Mouse (Mus musculus): Measurements from ENCODE around the gene Lmtk3. TPM values are rescaled to one million over a fixed set of nuclear protein-coding genes. Genes with fewer than 3 reads are reported as not detected.

Gene Lmtk3
- polyA plus RNA-seq, 1 experiment from 2014 or later = not detected

GRCm38 (mm10) chr7:45782271-45782670, 1.3 kb upstream of the Lmtk3 start:
- no peak for DNase-seq (ENCODE audit: low spot score)

DNA sequence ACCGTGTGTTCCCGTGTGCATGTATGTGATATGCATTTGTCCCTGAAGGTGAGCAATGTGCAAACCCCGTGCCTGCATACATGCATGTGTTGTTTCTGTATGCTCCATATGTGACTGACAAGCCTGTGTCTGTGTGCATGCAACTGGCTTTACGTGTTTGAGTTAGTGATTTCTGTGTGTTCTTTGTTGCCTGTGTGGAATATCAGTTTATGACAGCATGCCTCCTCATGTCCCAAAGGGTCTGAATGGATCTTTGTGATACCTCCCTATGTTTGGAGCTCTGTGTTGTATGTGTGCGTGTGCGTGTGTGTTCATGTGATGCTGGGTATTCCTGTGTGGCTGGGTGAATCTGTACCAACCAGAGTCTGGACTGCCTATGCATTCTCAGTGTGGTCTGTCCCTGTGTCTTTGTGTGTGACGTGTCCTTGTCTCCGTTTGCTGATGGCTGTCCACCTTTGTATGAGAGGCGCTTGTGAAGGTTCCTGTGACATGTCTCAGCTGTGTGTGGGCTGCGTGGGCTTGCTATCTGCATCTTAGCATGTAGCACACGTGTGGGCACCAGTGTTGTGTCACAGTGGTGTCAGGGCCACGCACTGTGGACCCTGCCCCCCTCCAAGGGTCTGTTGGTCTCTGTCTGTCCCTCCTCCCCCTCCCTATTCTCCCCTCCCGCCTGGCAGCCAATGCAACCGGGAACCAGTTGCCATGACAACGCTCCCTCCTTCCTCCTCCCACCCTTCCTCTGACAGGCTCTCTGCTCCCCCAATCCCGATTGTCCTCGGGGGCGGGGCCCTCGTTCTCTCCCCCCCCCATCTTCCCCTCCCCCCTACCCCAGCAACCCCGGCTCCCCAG, 1.2 kb downstream of the Lmtk3 start, which contains the start of gene Sult2b1:
Gene Sult2b1 (minus strand): TSS at position 146 of the 849 bp plus-strand sequence.
- no peak for DNase-seq (ENCODE audit: low spot score)

DNA sequence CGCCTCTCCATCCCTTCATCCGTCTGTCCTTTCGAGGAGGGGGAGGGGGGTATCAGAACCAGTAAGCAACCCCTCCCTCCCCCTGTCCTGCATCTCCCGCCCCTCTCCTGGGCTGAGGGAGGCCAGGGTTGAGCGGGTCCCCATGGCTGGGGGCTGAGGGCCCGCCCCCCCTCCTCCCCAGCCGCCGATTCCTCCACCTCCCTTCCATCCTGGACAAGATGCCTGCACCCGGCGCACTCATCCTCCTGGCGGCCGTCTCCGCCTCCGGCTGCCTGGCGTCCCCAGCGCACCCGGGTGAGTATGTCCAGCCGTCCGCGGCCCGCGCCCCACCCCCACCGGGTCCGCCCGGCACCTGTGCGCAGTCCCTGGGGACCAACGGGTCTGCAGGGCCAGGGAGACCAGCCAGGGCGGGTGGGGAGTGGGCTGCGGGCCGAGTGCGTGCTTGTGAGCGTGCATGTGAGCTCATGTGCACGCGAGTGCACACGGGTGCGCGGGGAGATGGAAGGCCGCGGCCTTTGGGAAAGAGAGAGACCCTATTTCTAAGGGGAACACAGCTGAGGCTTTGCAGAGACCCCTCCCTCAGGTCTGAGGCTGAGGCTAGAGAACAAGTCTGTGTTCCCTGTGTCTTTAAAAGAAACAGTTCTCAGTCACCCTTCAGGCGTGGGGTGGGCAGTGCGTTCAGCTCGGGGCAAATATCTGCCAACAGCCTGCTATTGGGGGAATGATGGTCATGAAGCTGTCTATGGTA, 2.0 kb downstream of the Lmtk3 start:
- no peak for DNase-seq (ENCODE audit: low spot score)

- DNase-seq (ENCODE audit: low spot score) = peak; percentile 45
Measured at GRCm38 (mm10) chr7:45786136-45786578, 2.6 kb downstream of the Lmtk3 start.

- DNase-seq (ENCODE audit: low spot score) = no peak
Measured at GRCm38 (mm10) chr7:45786661-45787413, 3.3 kb downstream of the Lmtk3 start.

- DNase-seq (ENCODE audit: low spot score) = no peak
Measured at GRCm38 (mm10) chr7:45787642-45788041, 4.1 kb downstream of the Lmtk3 start.

DNA sequence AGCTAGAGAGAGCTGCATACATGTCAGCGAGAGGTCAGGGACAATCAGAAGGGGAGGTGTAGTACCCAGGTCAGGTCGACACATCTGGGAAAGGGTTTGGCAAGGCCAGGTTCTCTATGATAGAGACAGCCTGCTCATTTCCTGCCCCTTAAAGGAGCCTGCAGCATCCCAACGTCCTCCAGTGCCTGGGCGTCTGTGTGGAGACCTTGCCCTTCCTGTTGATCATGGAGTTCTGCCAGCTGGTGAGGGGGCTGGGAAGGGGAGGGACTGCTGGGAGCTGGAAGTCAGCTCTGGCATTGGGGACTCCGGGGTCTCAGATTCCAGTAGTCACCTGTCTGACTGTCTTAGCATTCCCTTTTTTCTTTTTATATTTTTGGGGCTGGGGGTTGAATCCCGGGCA, 7.2 kb downstream of the Lmtk3 start:
- no peak for DNase-seq (ENCODE audit: low spot score)

- no peak for DNase-seq (ENCODE audit: low spot score)
Measured at GRCm38 (mm10) chr7:45791756-45792490, 8.4 kb downstream of the Lmtk3 start.

DNA sequence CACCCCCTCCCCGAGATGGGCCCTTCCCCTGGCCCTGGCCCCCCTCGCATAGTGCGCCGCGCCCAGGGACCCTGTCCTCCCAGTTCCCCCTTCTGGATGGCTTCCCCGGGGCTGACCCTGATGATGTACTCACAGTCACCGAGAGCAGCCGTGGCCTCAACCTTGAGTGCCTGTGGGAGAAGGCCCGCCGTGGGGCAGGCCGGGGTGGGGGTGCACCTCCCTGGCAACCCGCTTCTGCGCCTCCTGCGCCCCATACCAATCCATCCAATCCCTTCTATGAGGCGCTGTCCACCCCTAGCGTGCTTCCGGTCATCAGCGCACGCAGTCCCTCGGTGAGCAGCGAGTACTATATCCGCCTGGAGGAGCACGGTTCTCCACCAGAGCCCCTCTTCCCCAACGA, 9.7 kb downstream of the Lmtk3 start:
- no peak for DNase-seq (ENCODE audit: low spot score)

DNA sequence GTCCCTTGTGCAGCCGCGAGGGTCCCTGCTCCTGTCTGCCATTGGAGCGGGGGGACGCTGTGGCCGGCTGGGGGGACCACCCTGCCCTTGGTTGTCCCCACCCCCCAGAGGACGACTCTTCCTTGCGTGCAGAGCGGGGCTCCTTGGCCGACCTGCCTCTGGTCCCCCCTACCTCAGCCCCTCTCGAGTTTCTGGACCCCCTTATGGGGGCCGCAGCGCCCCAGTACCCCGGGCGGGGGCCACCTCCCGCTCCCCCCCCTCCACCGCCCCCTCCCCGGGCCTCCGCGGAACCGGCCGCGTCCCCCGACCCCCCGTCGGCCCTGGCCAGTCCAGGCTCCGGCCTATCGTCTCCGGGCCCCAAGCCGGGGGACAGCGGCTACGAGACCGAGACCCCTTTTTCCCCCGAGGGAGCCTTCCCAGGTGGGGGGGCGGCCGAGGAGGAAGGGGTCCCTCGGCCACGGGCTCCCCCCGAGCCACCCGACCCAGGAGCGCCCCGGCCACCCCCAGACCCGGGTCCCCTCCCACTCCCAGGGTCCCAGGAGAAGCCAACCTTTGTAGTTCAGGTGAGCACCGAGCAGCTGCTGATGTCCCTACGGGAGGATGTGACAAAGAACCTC, 10.5 kb downstream of the Lmtk3 start:
- no peak for DNase-seq (ENCODE audit: low spot score)

GRCm38 (mm10) chr7:45794971-45795370, 11.4 kb downstream of the Lmtk3 start:
- no peak for DNase-seq (ENCODE audit: low spot score)

DNA sequence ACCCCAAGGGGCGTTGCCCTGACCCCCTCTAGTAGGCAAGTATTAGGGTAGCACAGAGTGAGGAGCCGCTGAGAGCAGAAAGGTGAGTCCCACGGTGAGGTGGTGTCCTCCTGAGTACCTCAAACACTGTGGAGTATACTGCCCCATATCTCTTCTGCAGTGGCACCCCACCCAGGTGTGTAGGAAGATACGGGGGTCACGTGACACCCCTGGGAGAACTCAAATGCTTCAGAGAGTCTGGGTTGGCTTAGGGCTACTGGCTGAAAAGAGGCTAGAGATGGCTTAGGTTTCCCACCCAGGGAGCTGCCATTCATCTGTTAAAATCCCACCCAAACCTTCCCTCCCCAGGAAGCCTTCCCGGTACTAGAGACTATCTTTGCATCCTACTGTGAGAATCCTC, 13.4 kb downstream of the Lmtk3 start:
- DNase-seq (ENCODE audit: low spot score) = no peak

DNA sequence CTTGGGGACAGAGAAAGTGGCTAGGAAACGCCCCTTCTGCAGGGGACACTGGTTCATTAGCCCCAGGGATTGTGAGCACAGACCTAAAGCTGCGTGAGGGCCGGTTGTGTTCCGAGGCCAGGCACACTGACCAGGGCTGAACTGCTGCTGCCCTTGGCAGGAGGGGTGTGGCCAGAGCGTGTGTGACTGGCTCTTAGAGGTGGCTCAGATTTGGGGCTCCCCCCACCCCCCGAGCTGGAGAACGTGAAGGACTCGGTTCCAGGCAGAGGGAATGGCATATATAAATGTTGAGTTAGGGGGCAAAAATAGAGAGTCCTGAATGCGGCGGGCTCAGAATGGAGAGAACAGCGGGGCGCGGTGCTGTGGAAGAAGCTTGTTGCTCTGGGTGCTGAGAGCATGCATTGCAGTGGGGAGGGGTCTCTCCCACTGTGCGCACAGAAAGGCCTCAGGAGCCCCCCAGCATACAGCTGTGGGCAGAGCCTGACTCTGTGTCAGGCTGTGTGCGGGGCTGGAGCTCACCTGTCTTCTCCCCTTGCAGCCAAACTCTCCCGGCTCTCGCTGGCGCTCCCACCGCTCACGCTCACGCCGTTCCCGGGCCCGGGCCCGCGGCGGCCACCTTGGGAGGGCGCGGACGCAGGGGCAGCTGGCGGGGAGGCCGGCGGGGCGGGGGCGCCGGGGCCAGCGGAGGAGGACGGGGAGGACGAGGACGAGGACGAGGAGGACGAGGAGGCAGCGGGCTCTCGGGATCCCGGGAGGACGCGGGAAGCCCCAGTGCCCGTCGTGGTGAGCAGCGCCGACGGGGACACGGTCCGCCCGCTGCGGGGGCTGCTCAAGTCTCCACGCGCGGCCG, 14.3 kb downstream of the Lmtk3 start:
- DNase-seq (ENCODE audit: low spot score) = no peak

DNA sequence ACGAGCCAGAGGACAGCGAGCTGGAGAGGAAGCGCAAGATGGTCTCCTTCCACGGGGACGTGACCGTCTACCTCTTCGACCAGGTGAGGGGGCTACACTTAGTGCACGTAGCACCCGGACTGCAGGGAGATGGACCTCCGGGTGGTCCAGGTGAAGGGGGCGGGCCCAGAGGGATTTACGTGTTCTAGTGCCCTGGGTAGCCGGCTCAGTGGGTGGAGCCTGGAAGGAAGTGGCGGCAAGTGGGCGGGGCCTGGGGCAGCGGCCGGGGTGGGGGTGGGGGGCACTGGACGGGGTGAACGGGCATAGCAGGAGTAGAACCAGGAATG, 14.9 kb downstream of the Lmtk3 start:
- DNase-seq (ENCODE audit: low spot score) = peak; percentile 35

DNA sequence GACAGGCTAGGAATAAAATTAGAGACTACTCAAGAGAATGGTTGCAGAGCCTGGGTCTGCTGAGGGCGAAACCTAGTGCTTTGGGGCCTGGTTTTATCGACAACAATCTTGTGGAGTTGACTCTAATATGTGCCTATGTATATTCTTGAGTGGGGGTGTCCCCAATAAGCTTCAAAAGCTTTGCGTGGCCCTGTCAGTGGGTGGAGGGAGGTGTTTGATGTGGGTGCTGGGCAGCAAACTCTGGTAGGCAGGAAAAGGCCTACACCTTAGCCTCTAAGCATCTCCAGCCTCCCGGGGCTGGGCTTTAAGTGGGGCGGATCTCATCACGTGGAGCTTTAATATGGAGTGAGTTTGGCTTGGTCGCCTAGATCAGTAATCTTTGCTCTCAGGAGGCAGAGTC, 15.4 kb downstream of the Lmtk3 start:
- no peak for DNase-seq (ENCODE audit: low spot score)

DNA sequence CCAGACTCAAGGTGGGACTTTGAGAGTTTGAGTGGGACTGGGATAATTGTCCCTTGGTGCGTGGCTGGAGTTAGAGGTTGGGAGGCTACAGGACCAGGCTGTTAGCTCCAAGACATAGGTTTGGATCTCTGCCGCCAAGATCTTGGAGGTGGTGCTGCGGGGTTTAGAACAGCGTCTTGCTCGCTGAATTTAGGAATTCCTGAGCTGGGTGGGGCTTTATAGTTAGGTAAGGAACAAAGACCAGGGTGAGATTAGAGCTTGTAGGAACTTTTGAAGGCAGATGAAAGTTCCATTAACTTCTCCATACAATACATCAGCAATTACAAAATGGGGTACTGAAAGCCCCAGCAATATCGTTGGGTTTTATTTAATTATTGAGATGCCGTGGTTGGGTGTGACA, 16.5 kb downstream of the Lmtk3 start:
- DNase-seq (ENCODE audit: low spot score) = no peak

DNA sequence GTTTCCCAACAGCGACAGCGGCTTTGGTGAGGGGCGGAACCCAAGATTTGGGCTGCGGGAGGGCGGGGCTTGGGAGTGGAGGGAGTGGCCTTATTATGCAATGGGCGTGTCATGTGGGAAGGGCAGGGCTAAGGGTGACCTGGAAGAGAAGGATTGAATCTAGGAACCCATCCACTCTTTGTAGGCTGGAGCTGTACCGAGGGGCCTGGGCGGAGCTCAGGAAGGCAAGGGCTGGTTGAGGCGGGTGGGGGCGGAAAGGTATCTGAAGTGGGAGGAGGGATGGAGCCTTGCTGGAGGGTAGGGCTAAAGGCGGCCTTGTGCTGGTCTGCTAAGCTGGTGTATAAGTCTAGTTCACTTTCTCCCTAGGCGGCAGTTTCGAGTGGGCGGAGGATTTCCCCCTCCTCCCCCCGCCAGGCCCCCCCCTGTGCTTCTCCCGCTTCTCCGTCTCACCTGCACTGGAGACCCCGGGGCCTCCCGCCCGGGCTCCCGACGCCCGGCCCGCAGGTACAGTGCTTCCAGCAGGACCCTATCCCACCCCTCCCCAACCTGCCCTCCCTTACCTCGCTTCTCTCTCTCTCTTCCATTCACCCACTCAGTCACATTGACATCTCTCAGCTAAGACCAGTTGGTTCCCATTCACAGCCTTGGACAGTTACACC, 17.1 kb downstream of the Lmtk3 start:
- DNase-seq (ENCODE audit: low spot score) = peak; percentile 47

GRCm38 (mm10) chr7:45801348-45801747, 17.8 kb downstream of the Lmtk3 start:
- DNase-seq (ENCODE audit: low spot score) = peak; percentile 90

GRCm38 (mm10) chr7:45802551-45802950, 19.0 kb downstream of the Lmtk3 start:
- no peak for DNase-seq (ENCODE audit: low spot score)

Data from thymus, postnatal 0 days (tissue).